Mouse (Mus musculus): ENCODE data around the gene Snap23.

- TF ChIP-seq CTCF (IDR thresholded peaks at IDR 0.05): no peak
- TF ChIP-seq POLR2A (IDR thresholded peaks at IDR 0.05; ENCODE audit: insufficient read depth, low read depth, low read length): no peak
- TF ChIP-seq EP300 (IDR thresholded peaks at IDR 0.05; ENCODE audit: insufficient read depth, low read depth, low read length): no peak
These were observed 10.3 kb downstream of the Snap23 start for GRCm38 (mm10) chr2:120577799-120578198.

Measured in heart, adult 2 months (tissue).